Mouse (Mus musculus): ENCODE data around the gene Rai1. TPM values are rescaled to one million over a fixed set of nuclear protein-coding genes. Genes with fewer than 3 reads are reported as not detected.
A peak's percentile ranks its signal among the peaks of the same experiment; 100 is the strongest.

Gene Rai1
- total and polyA plus RNA-seq, 2 experiments from 2014 or later: 24.9 to 70.0 TPM

- Histone ChIP-seq H3K4me3 (ENCODE audit: low read length) (no peak overlapping the region), H3K9me3 (ENCODE audit: low read length) (no peaks in the 10 kb centered on the region), H3K4me2 (ENCODE audit: low read depth, low read length) (no peak overlapping the region), H3K27ac (peak overlapping the region; percentile 62), H3K9ac (replicated peaks; ENCODE audit: low read length) (no peak overlapping the region), H3K27me3 (ENCODE audit: insufficient read depth, low read length) (no peaks in the 10 kb centered on the region), H3K4me1 (ENCODE audit: insufficient read depth, low read length) (peaks cover 57% of the 10 kb centered on the region), H3K36me3 (ENCODE audit: insufficient read depth, low read length) (no peaks in the 10 kb centered on the region; the same call in 1 of the 2 replicates)
- ATAC-seq (peak; percentile 83), DNase-seq (ENCODE audit: low spot score) (peak; percentile 78)
- 27% methylated on average over 5 of the region's 5 CpGs for WGBS
- no peak for TF ChIP-seq CTCF (IDR thresholded peaks at IDR 0.05; ENCODE audit: low read depth)
Measured at GRCm38 (mm10) chr11:60165076-60165475, 60.3 kb downstream of the Rai1 start.

- Histone ChIP-seq H3K36me3 (ENCODE audit: insufficient read depth, low read length) (no peaks in the 10 kb centered on the region), H3K9me3 (ENCODE audit: low read length) (no peaks in the 10 kb centered on the region), H3K4me3 (ENCODE audit: low read length) (no peak overlapping the region), H3K4me1 (ENCODE audit: insufficient read depth, low read length) (peaks cover 47% of the 10 kb centered on the region), H3K27ac (peak overlapping the region; percentile 41; the same call in 1 of the 2 replicates), H3K27me3 (ENCODE audit: insufficient read depth, low read length) (no peaks in the 10 kb centered on the region), H3K9ac (replicated peaks; ENCODE audit: low read length) (0 out of 2 replicates have a peak overlapping the region, but pooled peaks have one; percentile 13), H3K4me2 (ENCODE audit: low read depth, low read length) (no peak overlapping the region)
- DNase-seq (ENCODE audit: low spot score) (no peak), ATAC-seq (no peak)
- WGBS: 20% methylated on average over 9 of the region's 9 CpGs
- no peak for TF ChIP-seq CTCF (IDR thresholded peaks at IDR 0.05; ENCODE audit: low read depth)
Measured at GRCm38 (mm10) chr11:60168780-60169179, 64.0 kb downstream of the Rai1 start.

- ATAC-seq (no peak), DNase-seq (ENCODE audit: low spot score) (no peak)
- no peak for TF ChIP-seq CTCF (IDR thresholded peaks at IDR 0.05; ENCODE audit: low read depth)
- Histone ChIP-seq H3K4me1 (ENCODE audit: insufficient read depth, low read length) (peaks cover 37% of the 10 kb centered on the region), H3K36me3 (ENCODE audit: insufficient read depth, low read length) (no peaks in the 10 kb centered on the region), H3K27me3 (ENCODE audit: insufficient read depth, low read length) (no peaks in the 10 kb centered on the region), H3K4me2 (ENCODE audit: low read depth, low read length) (no peak overlapping the region), H3K9me3 (ENCODE audit: low read length) (no peaks in the 10 kb centered on the region), H3K27ac (peak overlapping the region; percentile 22; the same call in 1 of the 2 replicates), H3K4me3 (ENCODE audit: low read length) (no peak overlapping the region), H3K9ac (replicated peaks; ENCODE audit: low read length) (no peak overlapping the region)
- 79% methylated on average over 3 of the region's 3 CpGs for WGBS
Measured at GRCm38 (mm10) chr11:60172074-60172473, 67.3 kb downstream of the Rai1 start.

GRCm38 (mm10) chr11:60173606-60174184, 68.9 kb downstream of the Rai1 start:
- H3K9me3 ChIP-seq (ENCODE audit: low read length): no peaks in the 10 kb centered on the region
- H3K27me3 ChIP-seq (ENCODE audit: insufficient read depth, low read length): no peaks in the 10 kb centered on the region
- whole genome bisulfite sequencing: 35% methylated on average over 10 of the region's 10 CpGs
- H3K9ac ChIP-seq (replicated peaks; ENCODE audit: low read length): 0 out of 2 replicates have a peak overlapping the region, but pooled peaks have one; percentile 0
- H3K4me1 ChIP-seq (ENCODE audit: insufficient read depth, low read length): peaks cover 39% of the 10 kb centered on the region
- ATAC-seq (no peak), DNase-seq (ENCODE audit: low spot score) (peak; percentile 42)
- H3K4me2 ChIP-seq (ENCODE audit: low read depth, low read length): no peak overlapping the region
- peak; percentile 2; the same call in 1 of the 2 replicates for TF ChIP-seq CTCF (IDR thresholded peaks at IDR 0.05; ENCODE audit: low read depth)
- no peak overlapping the region for H3K4me3 ChIP-seq (ENCODE audit: low read length)
- no peaks in the 10 kb centered on the region for H3K36me3 ChIP-seq (ENCODE audit: insufficient read depth, low read length)
- peak overlapping the region; percentile 12; the same call in 1 of the 2 replicates for H3K27ac ChIP-seq

- H3K4me1 ChIP-seq (ENCODE audit: insufficient read depth, low read length): peaks cover 38% of the 10 kb centered on the region
- no peak for TF ChIP-seq CTCF (IDR thresholded peaks at IDR 0.05; ENCODE audit: low read depth)
- peak; percentile 82 for DNase-seq (ENCODE audit: low spot score)
- H3K36me3 ChIP-seq (ENCODE audit: insufficient read depth, low read length): 0 out of 2 replicates have a peak, but pooled peaks cover 3% of the 10 kb centered on the region
- peak; percentile 66 for ATAC-seq
- 2% methylated on average over 57 of the region's 66 CpGs for WGBS
- H3K9me3 ChIP-seq (ENCODE audit: low read length): no peaks in the 10 kb centered on the region
- no peaks in the 10 kb centered on the region for H3K27me3 ChIP-seq (ENCODE audit: insufficient read depth, low read length)
- H3K27ac ChIP-seq: peak overlapping the region; percentile 99
- H3K4me3 ChIP-seq (ENCODE audit: low read length): peak overlapping the region; percentile 71
- H3K4me2 ChIP-seq (ENCODE audit: low read depth, low read length): peak overlapping the region; percentile 96
- peak overlapping the region; percentile 84 for H3K9ac ChIP-seq (replicated peaks; ENCODE audit: low read length)
Measured at GRCm38 (mm10) chr11:60175371-60176181, 70.8 kb downstream of the Rai1 start.

- under 1% methylated on average over 64 of the region's 71 CpGs for WGBS
- Histone ChIP-seq H3K4me3 (ENCODE audit: low read length) (peak overlapping the region; percentile 71), H3K9ac (replicated peaks; ENCODE audit: low read length) (peak overlapping the region; percentile 84), H3K4me1 (ENCODE audit: insufficient read depth, low read length) (peaks cover 42% of the 10 kb centered on the region), H3K27me3 (ENCODE audit: insufficient read depth, low read length) (no peaks in the 10 kb centered on the region), H3K9me3 (ENCODE audit: low read length) (no peaks in the 10 kb centered on the region), H3K27ac (peak overlapping the region; percentile 99), H3K36me3 (ENCODE audit: insufficient read depth, low read length) (0 out of 2 replicates have a peak, but pooled peaks cover 3% of the 10 kb centered on the region), H3K4me2 (ENCODE audit: low read depth, low read length) (peak overlapping the region; percentile 96)
- DNase-seq (ENCODE audit: low spot score) (peak; percentile 83), ATAC-seq (peak; percentile 78)
- TF ChIP-seq CTCF (IDR thresholded peaks at IDR 0.05; ENCODE audit: low read depth): peak; percentile 66
Measured at GRCm38 (mm10) chr11:60176182-60176974, 71.6 kb downstream of the Rai1 start.
